Mouse (Mus musculus): ENCODE results near the gene Trpc7.

The Trpc7 gene

DNA sequence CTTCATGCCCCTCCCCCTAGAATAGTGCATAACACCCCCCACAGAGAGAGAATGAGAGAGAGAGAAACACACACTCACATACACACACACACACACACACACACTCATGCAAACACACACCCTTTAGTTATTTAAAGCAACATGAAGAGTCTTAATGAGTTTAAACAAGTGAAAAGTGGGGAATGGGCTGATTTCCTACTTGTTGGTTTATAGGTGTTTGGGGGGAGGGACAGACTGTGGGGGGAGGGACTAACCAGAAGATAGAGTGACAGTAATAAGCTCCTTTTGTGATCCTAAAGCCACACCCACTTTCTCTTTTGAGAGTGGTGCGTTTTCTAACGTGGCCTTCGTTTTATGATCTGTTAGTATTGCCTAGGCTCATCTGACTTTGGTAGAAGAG is at the start of gene Trpc7:
Gene Trpc7, minus strand, starts transcription at position 101 of the 400 bp plus-strand sequence.
- DNase-seq (ENCODE audit: low spot score in 2 of 2), result no peak

DNA sequence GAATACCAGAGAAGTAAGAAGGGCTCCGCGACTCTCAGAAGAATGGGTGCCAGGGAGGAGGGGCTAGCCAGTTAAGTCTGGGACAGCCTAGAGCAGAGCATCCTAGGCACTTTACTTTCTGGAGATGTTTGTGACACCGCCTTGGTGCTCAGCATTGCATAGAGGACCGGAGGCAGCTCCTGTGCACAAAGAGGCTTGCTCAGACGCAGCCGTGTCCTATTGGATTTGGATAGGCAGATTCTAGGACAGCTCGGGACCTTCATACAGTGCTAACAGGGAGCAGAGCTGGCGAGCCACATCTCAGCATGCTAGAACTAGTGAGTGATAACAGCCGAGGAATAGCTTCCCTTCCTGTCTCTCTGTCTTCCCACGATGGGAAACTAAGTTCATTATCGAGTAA is 43.5 kb upstream of the Trpc7 start:
- DNase-seq (ENCODE audit: low spot score in 2 of 2), result no peak

DNA sequence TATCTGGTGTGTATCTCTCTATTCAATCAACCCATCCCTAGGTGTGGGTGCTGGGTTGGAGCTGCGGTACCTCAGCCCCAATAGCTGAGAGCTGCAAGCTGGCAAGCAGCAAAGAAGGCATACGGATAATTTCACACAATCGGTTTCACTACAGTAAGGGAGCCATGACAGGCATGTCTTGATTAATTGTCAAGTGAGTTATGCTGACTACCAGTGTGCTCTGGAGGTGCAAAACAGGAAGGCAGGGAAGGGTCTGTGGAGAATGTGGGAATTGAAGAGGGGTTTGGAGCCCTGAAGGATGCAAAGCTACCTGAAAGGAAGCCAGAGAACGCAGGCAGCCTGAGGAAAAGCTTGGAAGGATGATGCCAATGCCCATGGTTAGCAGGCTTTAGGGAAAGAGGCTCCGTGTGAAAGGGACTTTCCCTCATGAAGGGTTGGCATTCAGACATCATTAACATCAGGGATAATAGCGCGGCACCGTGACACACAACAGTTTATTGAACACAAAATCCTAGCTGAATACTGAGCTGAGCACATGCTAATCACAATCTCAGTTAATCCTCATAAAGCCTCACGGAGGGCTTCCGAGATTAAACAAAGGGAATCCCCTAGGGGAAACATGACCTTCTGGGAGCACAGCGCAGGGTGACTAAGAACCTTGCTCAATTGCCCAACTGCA is 38.2 kb upstream of the Trpc7 start:
- DNase-seq (ENCODE audit: low spot score in 2 of 2), result no peak

DNA sequence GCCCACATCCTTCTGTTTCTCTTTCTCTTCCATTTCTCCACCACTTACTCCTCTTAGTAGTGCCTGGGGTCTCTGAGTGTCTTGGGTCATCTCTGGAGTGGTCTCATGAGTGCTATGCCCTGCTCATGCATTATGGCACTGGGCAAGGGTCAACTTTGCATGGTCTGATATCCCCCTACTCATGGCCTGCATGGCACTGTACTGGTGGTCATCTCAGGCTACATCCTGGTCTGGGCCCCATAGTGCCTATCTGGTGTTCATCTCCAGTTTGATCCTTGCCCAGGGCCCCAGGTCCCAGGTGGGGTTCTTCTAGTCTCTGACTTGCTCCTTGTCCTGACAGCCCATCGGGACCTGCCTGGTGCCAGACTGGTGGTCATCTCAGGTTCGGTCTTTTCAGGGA is 34.6 kb upstream of the Trpc7 start:
- DNase-seq (ENCODE audit: low spot score in 2 of 2), result no peak

DNA sequence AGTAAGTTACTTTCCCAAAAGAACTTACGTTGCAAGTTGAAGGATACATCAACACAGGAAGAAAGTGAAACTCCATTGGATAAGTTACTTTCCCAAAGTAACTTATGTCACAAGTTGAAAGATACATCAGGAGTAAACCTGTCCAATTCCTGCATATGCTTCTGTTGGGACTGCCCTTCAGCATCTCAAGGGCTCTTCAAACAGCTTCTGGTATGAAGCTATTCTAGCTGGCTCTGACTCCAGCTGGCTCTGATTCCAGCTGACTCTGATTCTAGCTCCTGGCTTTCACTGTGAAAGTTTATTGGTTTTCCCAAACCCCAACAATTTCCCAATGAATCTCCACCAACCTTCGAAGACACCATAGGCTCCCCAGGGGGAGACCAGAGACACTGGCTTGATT is 27.2 kb upstream of the Trpc7 start:
- DNase-seq (ENCODE audit: low spot score in 2 of 2), result no peak

DNA sequence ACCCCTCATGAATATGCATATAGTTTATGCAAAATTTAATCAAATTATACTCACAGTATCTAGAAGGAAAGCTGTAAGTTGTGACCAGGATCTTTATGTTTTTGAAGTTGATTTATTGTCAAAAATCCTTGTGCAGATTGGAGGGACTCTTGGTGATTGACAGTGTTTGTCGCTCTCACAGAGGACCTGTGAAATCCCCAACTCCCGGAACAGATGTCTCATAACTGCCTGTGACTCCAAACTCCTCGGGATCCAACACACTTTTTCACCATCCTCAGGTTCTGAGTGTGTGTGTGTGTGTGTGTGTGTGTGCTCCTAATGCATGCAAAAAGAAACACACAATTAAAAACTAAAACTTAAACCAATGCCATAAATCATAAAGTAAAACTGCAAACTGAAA is 25.5 kb upstream of the Trpc7 start:
- DNase-seq (ENCODE audit: low spot score in 2 of 2), result no peak

DNA sequence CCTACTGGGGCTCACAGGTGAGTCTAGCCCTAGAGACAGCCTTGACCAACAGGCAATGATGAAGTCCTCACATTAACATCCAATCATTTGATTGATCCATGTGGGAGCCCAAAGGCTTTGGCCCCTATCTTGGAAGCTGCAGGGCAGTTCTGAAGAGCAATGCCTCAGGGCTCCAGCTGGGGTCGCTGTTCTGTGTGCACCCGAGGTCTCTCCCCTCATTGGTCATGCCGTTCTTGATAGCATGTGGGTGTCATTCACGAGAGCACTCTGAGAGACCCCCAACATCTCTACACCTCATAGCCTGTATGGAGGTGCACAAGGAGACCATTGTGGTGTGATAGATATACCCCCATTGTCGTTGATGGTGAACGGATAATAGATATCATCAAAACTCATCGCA is 18.9 kb upstream of the Trpc7 start:
- DNase-seq (ENCODE audit: low spot score in 2 of 2), result no peak

DNA sequence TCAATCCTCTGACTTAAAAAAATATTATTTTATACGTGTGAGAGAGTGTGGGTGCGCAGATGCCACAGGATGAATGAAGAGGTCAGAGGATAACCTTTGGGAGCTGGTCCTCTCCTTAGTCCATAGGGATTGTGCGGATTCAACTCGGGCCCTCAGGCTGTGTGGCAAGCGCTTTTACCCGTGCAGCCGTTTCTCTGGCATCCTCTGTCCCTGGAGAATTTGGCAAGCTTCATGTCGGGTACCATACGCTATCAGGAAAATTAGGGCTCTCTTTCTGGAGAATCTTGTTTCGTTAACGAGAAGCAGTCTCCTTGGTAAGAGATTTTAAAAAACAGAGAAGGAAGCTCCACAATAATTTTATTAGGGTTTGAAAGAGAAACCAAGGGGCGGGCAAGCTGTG is 15.3 kb upstream of the Trpc7 start:
- no peak for DNase-seq (ENCODE audit: low spot score in 2 of 2)

DNA sequence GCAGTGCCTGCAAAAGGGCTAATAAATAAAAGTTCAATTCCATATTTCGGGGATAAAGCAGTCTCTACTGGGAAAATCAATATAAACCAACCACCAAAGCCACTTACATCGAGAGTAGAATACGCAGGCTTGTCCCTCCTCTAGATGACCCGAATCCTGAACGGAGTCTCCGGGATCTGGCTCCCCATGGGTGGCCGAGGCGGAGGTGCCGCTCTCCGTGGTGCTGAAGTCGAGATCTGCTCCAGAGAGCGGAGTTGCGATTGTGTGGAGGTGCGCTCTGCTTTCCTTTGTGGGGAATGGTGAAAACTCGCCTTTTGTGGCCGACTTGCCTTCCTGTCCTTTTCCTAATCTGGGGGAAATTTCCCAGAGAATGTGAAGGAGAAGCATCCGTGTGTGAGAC is 407 bp downstream of the Trpc7 start:
- DNase-seq (ENCODE audit: low spot score in 2 of 2), result peak in 1 of 2 experiments; percentile 31

DNA sequence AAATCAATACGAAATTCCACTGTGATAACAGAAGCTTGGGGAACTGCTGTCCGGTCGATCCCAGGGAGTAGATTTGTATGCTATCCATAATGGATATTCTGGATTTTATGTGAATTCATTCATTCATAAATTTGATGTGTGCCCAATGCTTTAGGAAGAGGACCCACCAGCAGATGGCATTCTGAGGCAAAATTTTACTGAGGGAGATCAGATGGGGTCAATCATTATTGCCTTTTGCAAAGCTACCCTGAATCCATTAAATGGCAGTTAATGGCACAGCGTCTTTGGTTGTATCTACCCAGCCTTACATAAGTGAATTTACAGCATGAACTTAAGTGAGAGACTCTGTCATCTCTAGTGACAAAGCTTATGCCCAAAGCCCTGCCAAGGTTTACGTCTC is 1.2 kb downstream of the Trpc7 start:
- DNase-seq (ENCODE audit: low spot score in 2 of 2), result no peak

DNA sequence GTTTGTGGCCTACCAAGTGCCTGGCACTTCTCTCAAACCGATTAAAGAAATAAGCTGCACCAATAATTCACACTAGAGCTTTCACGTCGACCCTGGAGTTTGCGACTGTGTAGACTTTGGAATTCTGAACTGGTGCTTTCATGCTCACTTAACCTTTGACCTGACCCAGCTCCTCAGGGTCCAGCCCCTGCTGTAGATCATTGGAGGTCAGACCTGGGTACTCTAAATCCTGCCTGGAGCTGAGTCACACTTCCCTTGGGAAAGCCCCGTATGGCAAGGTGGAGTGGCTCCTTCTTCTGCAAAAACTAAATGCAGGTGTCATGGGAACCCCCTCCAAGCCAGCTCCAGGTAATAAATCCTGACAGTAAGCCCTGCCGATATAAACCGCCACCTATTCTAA is 5.9 kb downstream of the Trpc7 start:
- DNase-seq (ENCODE audit: low spot score in 2 of 2), result no peak

DNA sequence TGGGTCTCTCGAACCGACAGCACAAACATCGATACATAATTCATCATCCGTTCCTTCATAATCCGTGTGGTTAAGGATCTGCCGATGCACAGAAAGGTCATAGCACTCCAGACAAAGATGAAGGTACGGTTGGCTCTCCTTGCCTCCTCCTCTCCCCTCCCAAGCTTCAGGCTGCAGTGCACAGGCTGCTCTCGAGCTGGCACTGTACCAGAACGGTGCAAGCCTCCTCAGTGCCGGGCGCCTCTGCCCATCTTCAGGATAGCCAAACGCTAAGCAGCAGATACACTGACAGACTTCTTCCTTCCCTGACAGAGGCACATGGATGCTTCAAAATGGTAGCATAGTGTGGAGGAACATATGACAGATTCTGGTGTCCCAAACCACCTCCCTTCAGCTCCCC is 12.9 kb downstream of the Trpc7 start:
- no peak for DNase-seq (ENCODE audit: low spot score in 2 of 2)

DNA sequence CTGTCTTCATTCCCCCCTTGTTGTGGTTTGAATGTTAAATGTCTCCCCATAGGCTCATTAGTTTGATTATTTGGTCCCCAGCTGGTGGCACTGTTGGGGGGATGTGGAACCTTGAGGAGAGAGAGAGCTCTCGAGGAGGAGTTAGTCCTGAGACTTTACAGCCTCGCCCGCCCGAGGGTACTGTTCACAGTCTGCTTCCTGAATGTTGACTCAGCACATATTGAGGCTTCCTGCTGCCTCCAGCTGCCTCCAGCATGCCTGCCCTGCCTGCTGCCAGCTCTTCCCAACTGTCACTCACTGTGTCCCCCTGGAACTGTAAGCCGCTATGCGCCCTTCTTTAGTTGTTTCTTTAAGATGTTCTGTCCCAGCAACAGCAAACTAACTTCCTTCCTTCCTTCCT is 31.2 kb downstream of the Trpc7 start:
- DNase-seq (ENCODE audit: low spot score in 2 of 2), result no peak

DNA sequence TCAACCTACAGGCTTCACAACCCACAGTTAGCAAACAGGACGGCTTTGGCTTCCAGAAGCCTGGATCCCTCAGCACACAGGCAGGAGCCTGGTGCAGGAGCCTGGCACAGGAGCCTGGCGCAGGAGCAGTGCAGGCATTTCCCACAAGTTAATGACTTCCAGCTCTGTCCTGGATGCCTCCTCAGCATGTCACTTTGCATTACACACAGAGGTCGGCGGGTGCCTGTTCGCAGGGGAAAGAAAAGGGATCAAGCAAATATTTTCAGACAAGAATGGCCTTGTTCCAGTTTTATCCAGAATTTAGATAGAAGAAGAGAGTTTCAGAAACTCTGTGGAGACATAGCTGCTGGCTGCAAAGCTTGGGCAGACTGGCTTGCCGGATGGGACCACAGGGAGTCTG is 33.8 kb downstream of the Trpc7 start:
- DNase-seq (ENCODE audit: low spot score in 2 of 2), result no peak

DNA sequence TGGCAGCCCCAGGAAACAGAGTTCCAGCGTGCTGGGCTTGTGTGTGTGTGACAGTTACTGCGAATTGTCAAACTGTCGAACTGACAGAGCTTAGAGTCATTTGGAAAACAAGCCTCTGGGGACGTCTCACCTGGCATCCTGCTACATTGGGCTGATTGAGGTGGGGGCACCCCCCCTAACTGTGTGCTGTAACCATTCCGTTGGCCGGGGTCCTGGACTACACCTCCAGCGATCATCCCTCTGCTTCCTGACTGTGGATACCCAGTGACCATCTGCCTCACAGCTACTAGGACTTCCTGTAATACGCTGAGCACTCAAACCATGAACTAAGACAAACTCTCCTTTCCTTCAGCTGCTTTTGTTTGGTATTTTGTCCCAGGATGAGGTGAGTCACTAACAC is 41.3 kb downstream of the Trpc7 start:
- no peak for DNase-seq (ENCODE audit: low spot score in 2 of 2)

DNA sequence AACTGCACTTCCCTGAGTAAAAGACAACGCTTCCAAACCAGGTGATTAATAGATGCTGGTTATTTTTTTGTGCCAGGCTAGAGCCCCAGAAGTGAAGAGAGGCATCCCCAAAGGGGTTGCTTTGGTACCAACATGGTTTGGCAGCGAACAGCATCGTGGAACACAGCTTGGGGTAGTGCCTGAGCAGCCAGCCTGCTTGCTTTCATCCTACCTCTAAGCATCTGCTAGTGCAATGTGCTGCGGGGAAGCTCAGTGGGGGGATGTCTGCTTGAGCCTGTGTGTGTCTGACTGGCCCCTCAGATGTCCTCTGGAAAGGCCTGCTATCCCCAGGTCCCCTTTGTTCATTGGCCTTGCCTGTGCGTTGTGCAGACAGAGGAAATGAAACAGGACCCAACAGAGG is 42.4 kb downstream of the Trpc7 start:
- no peak for DNase-seq (ENCODE audit: low spot score in 2 of 2)

DNA sequence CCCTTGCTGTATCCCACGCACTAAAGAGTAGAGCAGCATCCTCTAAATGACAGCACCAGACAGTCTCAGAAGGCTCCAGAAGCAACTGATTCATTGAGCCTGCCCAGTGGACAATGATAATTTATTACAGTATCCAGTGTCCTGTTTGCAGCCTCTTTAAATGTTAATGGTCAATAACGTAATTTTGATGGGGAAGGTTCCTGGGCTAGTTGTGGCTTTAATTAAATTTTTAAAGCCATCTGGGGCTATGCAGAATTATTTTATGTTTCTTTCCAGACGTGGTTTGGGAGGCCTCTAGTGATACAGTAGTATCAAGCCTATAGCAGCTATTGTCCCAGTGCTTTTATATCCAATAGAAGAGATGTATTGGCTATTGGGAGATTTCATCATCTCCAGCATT is 49.9 kb downstream of the Trpc7 start:
- DNase-seq (ENCODE audit: low spot score in 2 of 2), result no peak

DNA sequence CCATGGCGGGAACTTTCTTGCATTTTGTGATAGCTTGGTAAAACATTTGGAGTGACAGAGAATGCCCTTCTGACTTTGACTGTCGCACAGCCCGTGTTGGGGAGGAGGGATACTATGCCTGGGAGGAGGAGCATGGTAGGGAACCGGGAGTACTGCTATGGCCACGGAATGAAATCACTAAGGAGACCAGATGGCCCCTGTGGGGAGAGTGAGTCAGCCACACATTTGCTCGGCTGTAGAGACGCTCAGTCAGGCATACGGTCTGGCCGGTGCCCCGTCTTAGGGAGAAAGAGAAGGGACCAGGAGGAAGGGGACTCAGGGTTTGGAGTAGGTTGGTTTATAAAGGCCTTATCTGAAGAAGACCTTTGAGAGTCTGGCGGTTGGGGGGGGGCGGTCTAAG is 80.3 kb downstream of the Trpc7 start:
- no peak for DNase-seq (ENCODE audit: low spot score in 2 of 2)

DNA sequence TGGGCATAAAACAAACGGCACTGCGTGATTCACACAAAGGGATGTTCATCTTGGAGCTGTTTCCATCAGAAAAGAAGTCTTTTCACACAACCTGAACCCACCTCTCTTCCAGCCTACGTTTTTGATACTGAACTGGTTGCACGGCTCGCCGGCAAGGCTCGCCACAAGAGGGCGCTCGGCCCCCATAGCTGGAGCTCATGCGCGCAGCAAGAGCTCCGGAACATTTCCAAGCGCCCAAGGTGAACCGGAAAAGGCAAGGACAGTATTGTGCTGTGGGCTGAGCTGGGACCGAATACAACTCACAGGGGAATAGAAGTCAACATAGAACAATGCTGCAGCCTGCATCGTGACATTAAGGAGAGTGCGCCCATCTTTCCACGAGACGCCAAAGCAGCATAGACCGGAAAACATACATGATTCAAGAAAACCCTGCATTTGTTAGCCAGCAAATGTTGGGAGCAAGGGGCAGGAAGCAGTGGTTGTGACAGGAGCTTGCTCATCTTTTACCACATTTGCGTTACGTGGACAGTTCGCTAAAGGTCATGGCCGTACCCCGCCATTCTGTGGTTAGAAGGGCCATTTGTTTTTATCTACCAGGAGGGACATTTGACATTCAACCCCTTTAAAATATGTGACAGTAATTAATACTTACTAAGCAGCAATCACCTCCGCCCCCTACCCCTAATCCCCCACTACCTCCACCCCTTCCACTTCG is 88.9 kb downstream of the Trpc7 start:
- peak; percentile 56 to 87 for DNase-seq (ENCODE audit: low spot score in 2 of 2)

DNA sequence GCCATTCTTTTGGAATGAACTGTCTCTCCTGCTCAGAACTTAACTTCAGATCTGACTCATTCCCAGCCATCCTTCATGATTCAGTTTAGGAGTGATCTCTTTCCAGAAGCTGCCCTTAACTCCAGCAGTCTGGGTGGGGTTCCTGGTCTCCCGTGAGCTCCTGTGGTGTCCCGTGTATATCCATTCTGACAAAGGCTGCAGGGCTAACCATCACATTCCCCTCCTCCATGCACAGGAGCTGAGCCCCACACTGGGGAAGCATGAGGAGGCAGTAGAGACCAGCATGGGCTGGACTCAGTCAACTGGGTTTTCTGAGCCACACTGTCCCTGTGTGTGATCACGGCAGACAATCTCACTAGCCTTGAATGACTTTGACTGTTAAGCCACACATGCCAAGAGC is 90.7 kb downstream of the Trpc7 start:
- DNase-seq (ENCODE audit: low spot score in 2 of 2), result no peak

DNA sequence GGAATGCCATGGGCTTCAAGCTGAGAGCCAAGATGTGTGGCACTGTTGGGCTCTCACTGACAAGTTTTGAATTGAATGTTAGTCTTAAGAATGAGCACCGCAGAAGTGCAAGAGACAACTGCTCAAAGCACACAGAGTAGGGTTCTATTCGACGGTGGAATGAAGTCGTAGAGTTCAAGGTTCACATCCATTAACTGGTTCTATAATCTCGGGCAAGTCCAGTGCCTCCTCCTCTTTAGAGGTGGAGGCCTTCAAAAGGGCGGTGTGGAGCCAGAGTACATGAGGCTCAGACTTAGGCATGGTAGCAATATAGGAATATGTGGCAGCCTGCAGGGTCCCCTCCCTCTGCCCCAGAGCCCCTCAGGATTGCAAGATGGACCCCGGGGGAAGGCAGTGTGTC is 98.3 kb downstream of the Trpc7 start:
- DNase-seq (ENCODE audit: low spot score in 2 of 2), result no peak

DNA sequence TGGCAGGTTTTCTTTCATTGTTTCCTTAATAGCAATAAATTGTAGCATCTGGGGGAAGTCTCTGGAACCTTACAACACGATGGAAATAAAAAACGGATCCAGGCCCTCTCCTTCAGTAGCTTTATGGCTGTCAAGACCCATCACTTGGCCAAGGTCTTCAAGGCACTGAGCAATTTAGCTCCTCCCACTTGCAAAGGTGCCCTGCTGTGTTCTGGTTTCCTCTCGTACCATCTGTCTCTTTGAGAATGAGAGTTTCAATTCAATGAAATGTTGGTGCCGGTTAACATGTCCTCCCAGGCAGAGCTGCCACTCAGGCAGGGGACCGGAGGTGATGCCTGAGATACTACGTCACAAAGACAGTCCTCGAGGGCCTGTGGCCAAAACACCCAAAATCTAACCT is 100.3 kb downstream of the Trpc7 start:
- DNase-seq (ENCODE audit: low spot score in 2 of 2), result no peak

DNA sequence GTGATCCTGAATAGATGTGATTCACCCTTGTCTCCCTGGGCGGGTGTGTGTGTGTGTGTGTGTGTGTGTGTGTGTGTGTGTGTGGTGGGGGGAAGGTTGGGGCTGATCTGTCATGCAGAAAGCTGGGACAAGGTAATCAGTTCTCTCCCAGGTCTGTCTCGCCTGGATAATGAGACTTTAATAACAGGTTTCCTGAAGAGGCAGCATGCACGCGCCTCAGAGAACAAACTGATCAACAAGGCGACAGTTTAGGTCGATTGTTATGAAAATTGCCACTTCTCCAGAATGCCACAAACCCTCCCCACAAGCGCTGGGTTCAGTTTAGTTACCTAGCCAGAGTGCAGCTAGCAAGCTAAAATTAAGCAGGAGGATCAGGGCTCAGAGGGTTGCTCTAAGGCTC is 101.4 kb downstream of the Trpc7 start:
- DNase-seq (ENCODE audit: low spot score in 2 of 2), result no peak

DNA sequence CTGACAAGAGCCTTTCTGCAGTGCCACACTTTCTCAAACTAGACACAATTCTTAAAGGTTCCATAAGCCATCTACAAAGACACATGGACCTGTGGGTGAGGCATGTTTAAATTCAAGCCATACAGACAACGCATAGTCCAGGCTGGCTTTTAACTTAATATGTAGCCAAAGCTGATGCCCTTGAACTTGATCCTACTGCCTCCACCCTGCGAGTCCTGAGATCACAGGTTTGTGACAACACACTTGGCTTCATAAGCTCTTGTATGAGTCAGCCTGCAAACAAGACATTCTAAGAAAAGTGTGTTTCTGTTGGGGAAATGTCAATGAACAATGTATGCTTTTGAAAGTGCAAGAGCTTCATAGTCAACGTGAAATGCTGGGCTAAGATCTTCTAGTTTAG is 102.9 kb downstream of the Trpc7 start:
- no peak for DNase-seq (ENCODE audit: low spot score in 2 of 2)
